Mouse (Mus musculus): ENCODE results near the gene Slu7. TPM values are rescaled to one million over a fixed set of nuclear protein-coding genes. Genes with fewer than 3 reads are reported as not detected.

Slu7 gene
- total and polyA plus RNA-seq, 3 experiments: 5.2 to 63.1 (median 42.8) TPM

DNA sequence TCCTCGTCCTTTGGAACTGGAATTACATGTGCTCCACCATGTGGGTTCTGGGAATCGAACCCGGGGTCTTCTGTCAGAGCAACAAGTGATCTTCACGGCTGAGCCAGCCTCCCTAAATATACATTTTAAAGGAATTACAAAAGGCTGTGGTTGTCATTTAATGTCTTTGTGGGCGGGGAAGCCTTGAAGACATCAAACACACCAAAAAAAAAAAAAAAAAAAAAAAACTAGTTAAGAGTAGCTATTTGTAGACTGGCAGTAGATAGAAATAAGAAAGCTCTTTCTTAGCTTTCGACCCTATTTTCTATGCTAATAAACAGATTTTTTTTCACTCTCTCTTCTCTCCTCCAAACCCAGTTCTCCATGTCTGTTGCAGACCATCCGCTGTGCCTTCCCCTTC lies 44.4 kb upstream of the Slu7 start:
- TF ChIP-seq GATA2 (IDR thresholded peaks at IDR 0.05; ENCODE audit: borderline replicate concordance, low read depth, low read length): no peak
- TF ChIP-seq CTCF (IDR thresholded peaks at IDR 0.05; ENCODE audit: low read depth, low read length): no peak
- Histone ChIP-seq H3K4me3 (ENCODE audit: low read depth, low read length) (no peak overlapping the region), H3K4me1 (ENCODE audit: insufficient read depth, low read depth, low read length) (no peaks in the 10 kb centered on the region), H3K27me3 (ENCODE audit: insufficient read depth, low read length) (peaks cover 15% of the 10 kb centered on the region), H3K9me3 (replicated peaks) (no peaks in the 10 kb centered on the region), H3K36me3 (replicated peaks) (no peaks in the 10 kb centered on the region)
- no peak for ATAC-seq (ENCODE audit: extremely low read depth, insufficient number of reproducible peaks, low FRiP score, poor library complexity, severe bottlenecking)
- no peak for DNase-seq (ENCODE audit: low spot score)

DNA sequence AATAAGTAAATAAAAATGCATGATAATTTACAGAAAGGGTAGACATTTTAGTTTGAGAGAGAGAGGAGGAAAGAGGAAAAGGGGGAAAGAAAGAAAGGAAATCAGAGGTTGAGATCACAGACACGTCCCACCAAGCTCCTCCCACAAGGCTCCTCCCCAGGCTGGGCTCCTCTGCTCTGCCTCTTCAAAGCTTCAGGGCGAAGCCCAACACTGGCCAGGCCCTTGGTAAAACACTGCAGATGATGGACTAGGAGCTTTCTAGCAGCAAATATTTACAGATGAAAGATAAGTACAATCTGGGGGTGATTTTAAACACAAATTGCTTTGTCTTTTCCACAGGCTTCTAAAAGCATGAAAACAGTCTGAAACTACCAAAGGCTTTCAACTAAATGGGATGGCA lies 40.8 kb upstream of the Slu7 start:
- H3K36me3 ChIP-seq (replicated peaks): no peaks in the 10 kb centered on the region
- H3K9me3 ChIP-seq (replicated peaks): no peaks in the 10 kb centered on the region
- H3K4me1 ChIP-seq (ENCODE audit: insufficient read depth, low read depth, low read length): no peaks in the 10 kb centered on the region
- no peak overlapping the region for H3K4me3 ChIP-seq (ENCODE audit: low read depth, low read length)
- ATAC-seq (ENCODE audit: extremely low read depth, insufficient number of reproducible peaks, low FRiP score, poor library complexity, severe bottlenecking) (no peak), DNase-seq (ENCODE audit: low spot score) (no peak)
- TF ChIP-seq CTCF (IDR thresholded peaks at IDR 0.05; ENCODE audit: low read depth, low read length) (no peak), TAL1 (conservative IDR thresholded peaks at IDR 0.05; ENCODE audit: low read depth, low read length) (no peak), GATA1 (IDR thresholded peaks at IDR 0.05; ENCODE audit: borderline replicate concordance, low read length) (no peak), GATA2 (IDR thresholded peaks at IDR 0.05; ENCODE audit: borderline replicate concordance, low read depth, low read length) (no peak), POLR2AphosphoS5 (IDR thresholded peaks at IDR 0.05; ENCODE audit: insufficient replicate concordance, low read depth, low read length) (no peak)
- H3K27me3 ChIP-seq (ENCODE audit: insufficient read depth, low read length): peaks cover 3% of the 10 kb centered on the region; the same call in 1 of the 2 replicates

DNA sequence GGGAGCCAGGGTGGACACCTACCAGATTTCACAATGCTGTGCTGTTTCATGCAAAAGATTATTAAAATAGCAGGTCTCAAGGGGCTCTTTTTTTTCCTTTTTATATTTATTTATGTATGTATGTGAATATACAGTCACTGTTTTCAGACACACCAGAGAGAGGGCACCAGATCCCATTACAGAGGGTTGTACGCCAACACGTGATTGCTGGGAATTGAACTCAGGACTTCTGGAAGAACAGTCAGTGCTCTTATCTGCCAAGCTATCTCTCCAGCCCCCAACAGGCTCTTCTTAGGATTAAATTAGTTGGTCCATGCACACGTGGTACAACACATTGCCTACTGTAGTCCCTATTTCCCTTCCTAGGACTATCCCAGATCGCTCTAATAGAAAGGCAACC lies 40.2 kb upstream of the Slu7 start:
- Histone ChIP-seq H3K4me1 (ENCODE audit: insufficient read depth, low read depth, low read length) (no peaks in the 10 kb centered on the region), H3K4me3 (ENCODE audit: low read depth, low read length) (no peak overlapping the region), H3K27me3 (ENCODE audit: insufficient read depth, low read length) (peaks cover 2% of the 10 kb centered on the region; the same call in 1 of the 2 replicates), H3K9me3 (replicated peaks) (no peaks in the 10 kb centered on the region), H3K36me3 (replicated peaks) (no peaks in the 10 kb centered on the region)
- TF ChIP-seq GATA2 (IDR thresholded peaks at IDR 0.05; ENCODE audit: borderline replicate concordance, low read depth, low read length): no peak
- no peak for TF ChIP-seq GATA1 (IDR thresholded peaks at IDR 0.05; ENCODE audit: borderline replicate concordance, low read length)
- no peak for TF ChIP-seq POLR2AphosphoS5 (IDR thresholded peaks at IDR 0.05; ENCODE audit: insufficient replicate concordance, low read depth, low read length)
- no peak for TF ChIP-seq CTCF (IDR thresholded peaks at IDR 0.05; ENCODE audit: low read depth, low read length)
- no peak for TF ChIP-seq TAL1 (conservative IDR thresholded peaks at IDR 0.05; ENCODE audit: low read depth, low read length)
- DNase-seq (ENCODE audit: low spot score): no peak
- no peak for ATAC-seq (ENCODE audit: extremely low read depth, insufficient number of reproducible peaks, low FRiP score, poor library complexity, severe bottlenecking)

DNA sequence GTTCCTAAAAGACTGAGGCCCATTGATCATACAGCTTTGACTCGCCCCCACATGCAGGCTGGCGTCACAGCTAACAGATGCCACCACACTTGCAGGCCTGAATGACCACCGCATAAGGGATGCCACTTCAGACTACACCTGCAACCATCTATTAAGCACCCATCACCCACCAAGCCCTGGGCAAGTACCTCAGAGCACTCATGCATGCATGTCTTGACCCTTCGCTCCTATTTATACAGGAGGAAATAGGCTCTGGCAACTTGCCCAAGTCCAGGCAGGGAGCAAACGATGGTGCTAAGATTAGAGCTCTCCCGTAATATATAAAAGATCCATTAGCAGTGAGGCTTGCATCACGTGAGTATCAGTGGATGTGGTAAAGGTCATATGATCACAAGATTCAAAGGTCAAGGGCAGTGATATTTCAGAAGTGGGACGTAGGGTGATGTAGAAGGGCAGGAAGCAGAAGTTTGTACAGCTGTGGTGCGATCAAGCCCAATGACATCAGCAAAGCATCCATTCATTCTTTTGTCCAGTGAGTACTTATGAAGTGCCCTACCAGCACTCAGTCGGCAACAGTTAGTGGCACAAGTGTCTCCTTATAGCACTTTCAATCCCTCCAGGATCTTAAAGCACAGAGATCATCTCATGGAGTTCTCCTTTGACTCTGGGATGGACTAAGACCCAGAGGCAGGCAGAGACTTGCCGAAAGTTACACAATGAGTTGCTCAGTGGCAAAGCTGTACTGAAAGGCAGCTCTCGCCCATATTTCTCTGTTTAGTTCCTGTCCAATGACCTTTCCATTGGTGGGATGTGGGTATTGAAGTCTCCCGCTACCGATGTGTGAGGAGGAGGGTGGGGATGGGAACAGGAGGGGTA lies 38.2 kb upstream of the Slu7 start:
- H3K4me1 ChIP-seq (ENCODE audit: insufficient read depth, low read depth, low read length): no peaks in the 10 kb centered on the region
- ATAC-seq (ENCODE audit: extremely low read depth, insufficient number of reproducible peaks, low FRiP score, poor library complexity, severe bottlenecking) (no peak), DNase-seq (ENCODE audit: low spot score) (no peak)
- H3K27me3 ChIP-seq (ENCODE audit: insufficient read depth, low read length): peaks cover 3% of the 10 kb centered on the region
- no peak overlapping the region for H3K4me3 ChIP-seq (ENCODE audit: low read depth, low read length)
- TF ChIP-seq GATA1 (IDR thresholded peaks at IDR 0.05; ENCODE audit: borderline replicate concordance, low read length) (no peak), TAL1 (conservative IDR thresholded peaks at IDR 0.05; ENCODE audit: low read depth, low read length) (no peak), POLR2AphosphoS5 (IDR thresholded peaks at IDR 0.05; ENCODE audit: insufficient replicate concordance, low read depth, low read length) (no peak), CTCF (IDR thresholded peaks at IDR 0.05; ENCODE audit: low read depth, low read length) (no peak), GATA2 (IDR thresholded peaks at IDR 0.05; ENCODE audit: borderline replicate concordance, low read depth, low read length) (no peak)
- H3K9me3 ChIP-seq (replicated peaks): no peaks in the 10 kb centered on the region
- H3K36me3 ChIP-seq (replicated peaks): no peaks in the 10 kb centered on the region

DNA sequence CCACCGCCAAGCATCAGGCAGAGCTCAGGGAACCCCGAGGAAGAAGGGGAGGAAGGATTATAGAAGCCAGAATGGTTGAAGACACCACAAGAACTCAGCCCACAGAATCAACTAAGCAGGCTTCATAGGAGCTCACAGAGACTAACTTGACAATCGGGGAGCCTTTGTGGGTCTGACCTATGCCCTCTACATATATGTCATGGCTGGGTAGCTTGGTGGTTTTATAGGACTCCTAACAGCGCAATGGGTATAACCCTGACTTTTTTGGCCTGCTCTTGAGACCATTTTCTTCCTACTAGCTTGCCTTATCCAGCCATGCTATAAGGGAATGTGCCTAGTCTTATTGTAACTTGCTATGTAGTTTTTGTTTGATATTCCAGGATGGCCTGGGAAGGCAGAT lies 37.3 kb upstream of the Slu7 start:
- Histone ChIP-seq H3K4me3 (ENCODE audit: low read depth, low read length) (no peak overlapping the region), H3K9me3 (replicated peaks) (no peaks in the 10 kb centered on the region), H3K4me1 (ENCODE audit: insufficient read depth, low read depth, low read length) (no peaks in the 10 kb centered on the region), H3K27me3 (ENCODE audit: insufficient read depth, low read length) (peaks cover 5% of the 10 kb centered on the region), H3K36me3 (replicated peaks) (no peaks in the 10 kb centered on the region)
- TF ChIP-seq CTCF (IDR thresholded peaks at IDR 0.05; ENCODE audit: low read depth, low read length) (no peak), GATA1 (IDR thresholded peaks at IDR 0.05; ENCODE audit: borderline replicate concordance, low read length) (no peak), GATA2 (IDR thresholded peaks at IDR 0.05; ENCODE audit: borderline replicate concordance, low read depth, low read length) (no peak), POLR2AphosphoS5 (IDR thresholded peaks at IDR 0.05; ENCODE audit: insufficient replicate concordance, low read depth, low read length) (no peak), TAL1 (conservative IDR thresholded peaks at IDR 0.05; ENCODE audit: low read depth, low read length) (no peak)
- no peak for DNase-seq (ENCODE audit: low spot score)
- no peak for ATAC-seq (ENCODE audit: extremely low read depth, insufficient number of reproducible peaks, low FRiP score, poor library complexity, severe bottlenecking)

DNA sequence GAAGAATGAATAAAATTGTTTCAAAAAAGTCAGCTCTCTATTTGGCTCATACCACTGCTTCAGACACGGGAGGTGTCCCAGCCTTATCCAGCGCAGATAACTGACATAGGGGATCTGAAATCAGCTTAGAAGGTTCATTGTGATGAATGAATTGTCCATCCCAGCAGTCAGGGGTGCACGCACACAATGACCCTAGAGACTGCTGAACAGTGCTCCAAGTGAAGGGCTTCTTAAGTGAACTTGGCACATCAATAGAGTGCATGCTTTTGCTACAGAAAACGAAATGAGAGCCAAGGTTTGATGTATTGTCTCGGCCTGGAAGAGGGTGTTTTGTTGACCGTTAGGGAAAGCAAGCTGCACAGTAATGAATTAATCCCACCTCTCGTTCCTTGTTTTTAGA lies 36.9 kb upstream of the Slu7 start:
- Histone ChIP-seq H3K27me3 (ENCODE audit: insufficient read depth, low read length) (peaks cover 5% of the 10 kb centered on the region), H3K9me3 (replicated peaks) (no peaks in the 10 kb centered on the region), H3K4me1 (ENCODE audit: insufficient read depth, low read depth, low read length) (no peaks in the 10 kb centered on the region), H3K4me3 (ENCODE audit: low read depth, low read length) (no peak overlapping the region), H3K36me3 (replicated peaks) (no peaks in the 10 kb centered on the region)
- no peak for TF ChIP-seq POLR2AphosphoS5 (IDR thresholded peaks at IDR 0.05; ENCODE audit: insufficient replicate concordance, low read depth, low read length)
- TF ChIP-seq TAL1 (conservative IDR thresholded peaks at IDR 0.05; ENCODE audit: low read depth, low read length): no peak
- no peak for TF ChIP-seq CTCF (IDR thresholded peaks at IDR 0.05; ENCODE audit: low read depth, low read length)
- TF ChIP-seq GATA2 (IDR thresholded peaks at IDR 0.05; ENCODE audit: borderline replicate concordance, low read depth, low read length): no peak
- ATAC-seq (ENCODE audit: extremely low read depth, insufficient number of reproducible peaks, low FRiP score, poor library complexity, severe bottlenecking) (no peak), DNase-seq (ENCODE audit: low spot score) (no peak)
